Comparison of ENCODE assay signal across 11 mouse cellular contexts in the genomic region with DNA sequence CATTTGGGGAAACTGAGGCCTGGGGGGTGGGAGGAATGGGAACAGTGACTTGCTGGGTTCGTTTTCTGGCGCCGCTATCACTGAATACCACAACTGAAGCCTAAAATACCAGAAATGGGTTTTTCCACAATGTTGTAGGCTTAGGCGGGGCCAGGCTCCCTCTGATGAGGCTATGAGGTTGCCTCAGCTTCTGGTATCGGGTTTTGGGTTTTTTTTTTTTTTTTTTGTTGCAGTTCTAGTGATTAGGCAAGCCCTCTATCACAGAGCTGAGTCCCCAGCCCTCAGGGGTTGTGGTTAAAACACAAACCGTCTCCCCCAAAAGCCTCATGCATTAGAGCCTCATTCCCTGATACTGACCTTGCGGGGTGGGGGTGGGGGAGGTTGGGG.
A peak's percentile ranks its signal among the peaks of the same experiment; 100 is the strongest.
DNase-seq lines count a peak whose midpoint lies in the region; ATAC-seq and TF ChIP-seq lines count a peak whose summit lies in the region.
"Had no signal": no experiment of that assay in that cellular context is flagged by ENCODE, and none has a peak within 500 bp of the region (broad histone marks: within the 10 kb centered on the region; RNA-seq: fewer than 3 reads in every experiment).

No protein-coding gene starts in this region.

- peaks cover 97% of the 10 kb centered on the region for H3K4me1 ChIP-seq in neural tube, embryonic 12.5 days
- peaks cover 80% of the 10 kb centered on the region for H3K4me1 ChIP-seq in neural tube, embryonic 15.5 days
- H3K4me1 ChIP-seq in neural tube, embryonic 13.5 days (replicated peaks): peaks cover 99% of the 10 kb centered on the region

- H3K4me3 ChIP-seq in gastrocnemius, adult 2 months: no peak overlapping the region
- H3K4me3 ChIP-seq in neural tube, embryonic 12.5 days: no peak overlapping the region
- H3K4me3 ChIP-seq in neural tube, embryonic 15.5 days (replicated peaks): no peak overlapping the region
- H3K4me3 ChIP-seq in neural tube, embryonic 13.5 days: no peak overlapping the region
- H3K4me3 ChIP-seq: forebrain, embryonic 15.5 days; intestine, embryonic 15.5 days had no signal

- H3K9ac ChIP-seq in neural tube, embryonic 12.5 days: no peak overlapping the region
- H3K9ac ChIP-seq in neural tube, embryonic 15.5 days (replicated peaks): no peak overlapping the region
- peak overlapping the region; percentile 54 for H3K9ac ChIP-seq in neural tube, embryonic 13.5 days
- H3K9ac ChIP-seq: forebrain, embryonic 15.5 days; intestine, embryonic 15.5 days had no signal

- no peaks in the 10 kb centered on the region for H3K36me3 ChIP-seq in neural tube, embryonic 12.5 days
- no peaks in the 10 kb centered on the region for H3K36me3 ChIP-seq in neural tube, embryonic 15.5 days
- no peaks in the 10 kb centered on the region for H3K36me3 ChIP-seq in neural tube, embryonic 13.5 days
- H3K36me3 ChIP-seq: forebrain, embryonic 15.5 days; intestine, embryonic 15.5 days had no signal

- ATAC-seq in neural tube, embryonic 12.5 days (ENCODE audit: low FRiP score, low read depth): no peak
- no peak for ATAC-seq in neural tube, embryonic 15.5 days (ENCODE audit: low FRiP score)
- ATAC-seq in neural tube, embryonic 13.5 days (ENCODE audit: low read depth): no peak
- ATAC-seq: forebrain, embryonic 15.5 days; intestine, embryonic 15.5 days had no signal

- H3K27ac ChIP-seq in gastrocnemius, adult 2 months: peak overlapping the region; percentile 74
- H3K27ac ChIP-seq in neural tube, embryonic 12.5 days: peak overlapping the region; percentile 58; the same call in 1 of the 2 replicates
- H3K27ac ChIP-seq in neural tube, embryonic 15.5 days (replicated peaks): no peak overlapping the region; the same call in 1 of the 2 replicates
- H3K27ac ChIP-seq in neural tube, embryonic 13.5 days (replicated peaks): peak overlapping the region; percentile 87

- no peak overlapping the region for H3K4me2 ChIP-seq in neural tube, embryonic 12.5 days (replicated peaks)
- H3K4me2 ChIP-seq in neural tube, embryonic 15.5 days: no peak overlapping the region
- H3K4me2 ChIP-seq in neural tube, embryonic 13.5 days: no peak overlapping the region
- H3K4me2 ChIP-seq: forebrain, embryonic 15.5 days; intestine, embryonic 15.5 days had no signal

- H3K9me3 ChIP-seq in neural tube, embryonic 12.5 days: no peaks in the 10 kb centered on the region
- no peaks in the 10 kb centered on the region for H3K9me3 ChIP-seq in neural tube, embryonic 15.5 days (replicated peaks)
- no peaks in the 10 kb centered on the region for H3K9me3 ChIP-seq in neural tube, embryonic 13.5 days
- H3K9me3 ChIP-seq: forebrain, embryonic 15.5 days; intestine, embryonic 15.5 days had no signal

- WGBS in neural tube, embryonic 12.5 days: 53% methylated on average over 7 of the region's 7 CpGs
- 54% methylated on average over 7 of the region's 7 CpGs for WGBS in neural tube, embryonic 15.5 days
- WGBS in neural tube, embryonic 13.5 days: 62% methylated on average over 7 of the region's 7 CpGs

- intact Hi-C loops in gastrocnemius, adult 2 months (cut with DNase I): no loop called here
- intact Hi-C loops in gastrocnemius, postnatal 36 days (cut with DNase I): no loop called here

- DNase-seq in gastrocnemius, adult 2 months: no peak
- no peak for DNase-seq in gastrocnemius, postnatal 36 days
- peak; percentile 51 for DNase-seq in liver
- no peak for DNase-seq in c-Kit-positive CD71-positive TER-119-positive erythroid progenitor cells, embryonic 14.5 days (ENCODE audit: low spot score)
- no peak for DNase-seq in urinary bladder, postnatal 25 days (ENCODE audit: low spot score)
- DNase-seq: thymus, postnatal 25 days had no signal

- no peak for TF ChIP-seq CTCF in gastrocnemius, adult 2 months (IDR thresholded peaks at IDR 0.05)

- no peaks in the 10 kb centered on the region for H3K27me3 ChIP-seq in neural tube, embryonic 12.5 days (replicated peaks)
- no peaks in the 10 kb centered on the region for H3K27me3 ChIP-seq in neural tube, embryonic 15.5 days (replicated peaks)
- no peaks in the 10 kb centered on the region for H3K27me3 ChIP-seq in neural tube, embryonic 13.5 days
- H3K27me3 ChIP-seq: forebrain, embryonic 15.5 days; intestine, embryonic 15.5 days had no signal
